ENCODE assay signal across 8 mouse cellular contexts in the genomic region with DNA sequence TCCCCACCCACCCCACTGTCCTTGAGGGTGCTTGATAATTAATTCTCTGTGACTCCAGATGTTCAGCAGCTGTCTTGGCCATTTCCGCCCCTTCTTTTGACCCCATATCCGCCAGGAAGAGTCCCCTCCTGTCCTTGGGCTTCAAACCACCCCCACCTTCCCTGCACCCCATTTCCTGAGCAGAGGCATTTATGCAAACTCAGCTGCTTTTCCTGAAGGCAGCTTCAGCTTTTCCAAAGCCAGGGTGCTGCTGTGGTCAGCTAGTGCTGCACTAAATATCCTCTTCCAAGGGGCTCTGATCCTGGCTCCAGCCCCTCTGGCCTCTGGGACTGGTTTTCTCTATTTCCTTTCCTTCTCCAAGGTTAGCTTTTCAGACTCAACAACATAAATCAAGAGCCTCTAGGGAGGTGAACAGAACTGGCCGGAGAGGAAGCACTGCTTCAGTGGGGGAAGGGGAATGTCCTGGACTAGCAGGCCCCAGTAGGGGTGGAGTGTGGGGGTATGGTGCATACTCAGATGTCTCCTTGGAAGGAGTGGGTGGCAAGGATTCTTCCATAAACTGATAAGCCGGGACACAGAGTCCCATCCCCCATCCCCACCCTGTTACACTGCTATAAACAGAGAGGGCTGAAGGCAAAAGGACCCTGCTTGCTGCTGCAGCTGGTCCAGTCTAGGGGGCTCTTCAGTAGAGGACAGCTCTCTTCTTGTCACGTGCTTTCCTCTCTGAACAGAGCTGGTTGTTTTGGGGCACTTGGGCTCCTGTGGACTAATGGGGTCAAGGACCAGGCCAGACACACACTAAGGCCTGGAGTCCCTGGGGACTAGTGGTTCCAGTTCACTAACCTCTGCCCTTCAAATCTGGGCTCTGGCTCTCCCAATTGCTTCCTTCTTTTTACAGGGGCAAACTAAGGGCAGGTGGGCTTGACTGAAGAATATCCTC. TPM values are rescaled to one million over a fixed set of nuclear protein-coding genes. Genes with fewer than 3 reads are reported as not detected.
DNase-seq lines count a peak whose midpoint lies in the region; ATAC-seq lines count a peak whose summit lies in the region.

No protein-coding gene starts in this region.

- intact Hi-C loops in heart, postnatal 25 days (cut with DNase I): loop anchor here (2.0 to 10.0 kb wide), 3 partner anchors 27 to 187 kb away; partner anchors contain the start of gene Sox18

- peak; percentile 69 for ATAC-seq in neural tube, embryonic 13.5 days (ENCODE audit: low read depth)
- ATAC-seq in frontal cortex, adult (ENCODE audit: low TSS enrichment): no peak

- H3K36me3 ChIP-seq in limb, embryonic 10.5 days: no peaks in the 10 kb centered on the region
- no peaks in the 10 kb centered on the region for H3K36me3 ChIP-seq in neural tube, embryonic 13.5 days

- H3K4me2 ChIP-seq in neural tube, embryonic 13.5 days: no peak overlapping the region

- no peaks in the 10 kb centered on the region for H3K27me3 ChIP-seq in limb, embryonic 10.5 days (ENCODE audit: low read depth, poor library complexity, severe bottlenecking)
- H3K27me3 ChIP-seq in neural tube, embryonic 13.5 days: no peaks in the 10 kb centered on the region

- H3K4me3 ChIP-seq in limb, embryonic 10.5 days: peak overlapping the region; percentile 18
- no peak overlapping the region for H3K4me3 ChIP-seq in neural tube, embryonic 13.5 days

- peak; percentile 28 for DNase-seq in NIH3T3 (ENCODE audit: low read depth)
- peak; percentile 79 for DNase-seq in embryo, embryonic 10.5 days (ENCODE audit: low spot score)
- DNase-seq in heart, postnatal 25 days (ENCODE audit: low spot score): peak; percentile 26
- peak; percentile 62 for DNase-seq in limb, embryonic 10.5 days (ENCODE audit: low spot score)
- DNase-seq in cerebellum, adult 9-11 months: no peak
- no peak for DNase-seq in thymus, adult 18-20 months

- peaks cover 45% of the 10 kb centered on the region for H3K4me1 ChIP-seq in limb, embryonic 10.5 days
- peaks cover 24% of the 10 kb centered on the region for H3K4me1 ChIP-seq in neural tube, embryonic 13.5 days (replicated peaks)

- H3K9me3 ChIP-seq in limb, embryonic 10.5 days (replicated peaks): no peaks in the 10 kb centered on the region
- no peaks in the 10 kb centered on the region for H3K9me3 ChIP-seq in neural tube, embryonic 13.5 days

- WGBS in limb, embryonic 10.5 days: 9% methylated on average over 5 of the region's 5 CpGs
- 28% methylated on average over 5 of the region's 5 CpGs for WGBS in neural tube, embryonic 13.5 days

- no peak overlapping the region for H3K9ac ChIP-seq in neural tube, embryonic 13.5 days

- peak overlapping the region; percentile 85 for H3K27ac ChIP-seq in limb, embryonic 10.5 days
- peak overlapping the region; percentile 76 for H3K27ac ChIP-seq in neural tube, embryonic 13.5 days (replicated peaks)

RNA-seq across cellular contexts. Expression of gene Abhd16b, which starts 5.4 kb away (rescaled TPM):
- total RNA-seq in heart, postnatal 25 days (2021): not detected
- polyA plus RNA-seq in limb, embryonic 10.5 days (2016; fragmentation: Nextera tagmentation; extraction: Ambion mirVana): 0.08 and 0.21 TPM in 2 replicates
- polyA plus RNA-seq in neural tube, embryonic 13.5 days (2015; fragmentation: Nextera tagmentation; extraction: Ambion mirVana): 0.11 TPM in 1 of 2 replicates, not detected in the other

RNA-seq across cellular contexts. Expression of gene Tpd52l2, which starts 9.3 kb away (rescaled TPM):
- total RNA-seq in heart, postnatal 25 days (2021): 10 to 100 TPM; 59.7 to 66.0 TPM
- polyA plus RNA-seq in limb, embryonic 10.5 days (2016; fragmentation: Nextera tagmentation; extraction: Ambion mirVana): 176 and 185 TPM in 2 replicates
- 107 and 114 TPM in 2 replicates for polyA plus RNA-seq in neural tube, embryonic 13.5 days (2015; fragmentation: Nextera tagmentation; extraction: Ambion mirVana)

RNA-seq across cellular contexts. Expression of gene Zbtb46, which starts 28.4 kb away (rescaled TPM):
- 10 to 100 TPM; 10.1 to 14.2 TPM for total RNA-seq in heart, postnatal 25 days (2021)
- 17.5 and 17.7 TPM in 2 replicates for polyA plus RNA-seq in limb, embryonic 10.5 days (2016; fragmentation: Nextera tagmentation; extraction: Ambion mirVana)
- 21.1 and 22.0 TPM in 2 replicates for polyA plus RNA-seq in neural tube, embryonic 13.5 days (2015; fragmentation: Nextera tagmentation; extraction: Ambion mirVana)

RNA-seq across cellular contexts. Expression of gene Dnajc5, which starts 32.7 kb away (rescaled TPM):
- 10 to 100 TPM; 65.4 to 67.8 TPM for total RNA-seq in heart, postnatal 25 days (2021)
- 86.6 and 97.6 TPM in 2 replicates for polyA plus RNA-seq in limb, embryonic 10.5 days (2016; fragmentation: Nextera tagmentation; extraction: Ambion mirVana)
- 192 and 214 TPM in 2 replicates for polyA plus RNA-seq in neural tube, embryonic 13.5 days (2015; fragmentation: Nextera tagmentation; extraction: Ambion mirVana)

Comparison
In these comparisons a context has a peak if more than half of its experiments do, and no peak if none do; other contexts are left out.
1. DNase-seq: peak in NIH3T3 (single experiment), embryo, embryonic 10.5 days (single experiment), heart, postnatal 25 days (single experiment) and limb, embryonic 10.5 days (single experiment); none in cerebellum, adult 9-11 months (single experiment) and thymus, adult 18-20 months (0 of 2).